Mouse (Mus musculus) embryonic facial prominence, embryonic 12.5 days (tissue): Measurements from ENCODE around the gene Crcp. TPM values are rescaled to one million over a fixed set of nuclear protein-coding genes. Genes with fewer than 3 reads are reported as not detected.

ENCODE experiments used
- ATAC-seq: fragments of 200-750 bp; cut with Nextera tagmentation; 2 replicates; pipeline ENCODE4 v1.8.0; 2017; ENCODE audit not compliant: insufficient number of reproducible peaks, insufficient read depth, low FRiP score, low TSS enrichment
- H3K27ac ChIP-seq: fragments of 300-500 bp; sonication (generic); 2 replicates; pipeline ENCODE4 v1.5.1; 2016; ENCODE audit warnings: mild to moderate bottlenecking
- H3K27me3 ChIP-seq: fragments of 300-500 bp; sonication (generic); 2 replicates; pipeline ENCODE4 v1.6.1; 2016; ENCODE audit warnings: mild to moderate bottlenecking, moderate library complexity
- H3K36me3 ChIP-seq: fragments of 300-500 bp; sonication (generic); 2 replicates; pipeline ENCODE4 v1.6.1; 2016; ENCODE audit warnings: mild to moderate bottlenecking
- H3K4me1 ChIP-seq: fragments of 300-500 bp; sonication (generic); 2 replicates; pipeline ENCODE4 v1.6.1; 2016
- H3K4me2 ChIP-seq: fragments of 300-500 bp; sonication (generic); replicated peaks from 2 replicates; pipeline ENCODE4 v1.6.1; 2016; ENCODE audit warnings: mild to moderate bottlenecking, moderate library complexity
- H3K4me3 ChIP-seq: fragments of 300-500 bp; sonication (generic); 2 replicates; pipeline ENCODE4 v1.5.1; 2016; ENCODE audit warnings: mild to moderate bottlenecking
- H3K9ac ChIP-seq: fragments of 300-500 bp; sonication (generic); 2 replicates; pipeline ENCODE4 v1.6.1; 2016; ENCODE audit warnings: mild to moderate bottlenecking, moderate library complexity
- H3K9me3 ChIP-seq: fragments of 300-500 bp; sonication (generic); 2 replicates; pipeline ENCODE4 v1.6.1; 2016; ENCODE audit warnings: mild to moderate bottlenecking, moderate library complexity
- WGBS: fragments of 180-500 bp; shearing (Covaris S2); methylation state at CpG from one replicate; pipeline ENCODE4 v1.1.7; 2016; 5-methylcytosine and 5-hydroxymethylcytosine counted together
- polyA plus RNA-seq: library from polyadenylated mRNA; unstranded; fragments of >200 nt; fragmentation: Nextera tagmentation; extraction: Ambion mirVana; gene quantifications from 2 replicates; pipeline ENCODE4 v1.2.1, GENCODE M21; 2016

Gene Crcp
- polyA plus RNA-seq, 1 experiment from 2014 or later = 42.0 TPM

DNA sequence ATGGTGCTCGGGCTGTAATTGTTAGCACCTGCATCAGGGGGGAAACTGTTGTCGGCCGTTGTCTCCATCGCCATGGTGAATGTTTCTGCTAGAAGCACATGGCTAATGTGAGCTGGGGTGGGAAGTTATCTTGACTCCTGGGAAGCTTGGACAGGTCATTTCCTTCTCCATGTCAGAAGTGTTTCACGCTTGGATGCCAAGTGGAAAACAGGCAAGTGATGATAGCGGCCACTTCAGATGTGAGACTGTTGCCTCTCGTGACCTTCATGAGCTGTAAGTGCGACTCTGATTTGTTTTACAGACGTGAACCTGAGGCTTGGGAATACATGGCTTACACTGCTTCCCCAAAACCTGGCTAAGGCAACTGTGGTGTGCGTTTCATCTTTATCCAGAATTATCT, 17.5 kb downstream of the Crcp start:
- peaks cover 58% of the 10 kb centered on the region for H3K36me3 ChIP-seq
- no peak overlapping the region for H3K4me3 ChIP-seq
- no peak overlapping the region for H3K27ac ChIP-seq
- no peak overlapping the region for H3K9ac ChIP-seq
- H3K4me1 ChIP-seq = no peaks in the 10 kb centered on the region
- no peak for ATAC-seq
- H3K27me3 ChIP-seq = no peaks in the 10 kb centered on the region
- H3K4me2 ChIP-seq = no peak overlapping the region
- no peaks in the 10 kb centered on the region for H3K9me3 ChIP-seq
- 80% methylated on average over 10 of the region's 10 CpGs for WGBS

DNA sequence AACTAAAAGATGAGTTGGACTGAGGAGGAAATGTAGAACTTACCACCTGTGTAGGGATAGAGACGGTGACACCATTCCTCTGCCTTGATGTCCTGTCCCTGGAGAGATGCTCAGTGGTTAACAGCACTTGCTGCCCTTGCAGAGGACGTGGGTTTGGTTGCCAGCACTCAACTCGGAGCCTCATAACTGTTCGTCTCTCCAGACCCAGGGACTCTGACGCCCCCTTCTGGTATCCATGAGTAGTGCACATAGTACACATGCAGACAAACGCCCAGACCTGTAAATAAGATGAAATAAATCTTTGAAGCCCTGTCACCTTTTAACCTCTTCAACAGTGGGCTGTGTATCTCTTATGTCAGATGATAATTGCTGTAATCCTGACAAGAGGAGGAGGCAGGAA, 17.9 kb downstream of the Crcp start:
- Histone ChIP-seq H3K4me3 (no peak overlapping the region), H3K27ac (no peak overlapping the region), H3K36me3 (peaks cover 59% of the 10 kb centered on the region), H3K27me3 (no peaks in the 10 kb centered on the region), H3K4me1 (no peaks in the 10 kb centered on the region), H3K9me3 (no peaks in the 10 kb centered on the region), H3K9ac (no peak overlapping the region), H3K4me2 (no peak overlapping the region)
- ATAC-seq = no peak
- 80% methylated on average over 6 of the region's 6 CpGs for WGBS

DNA sequence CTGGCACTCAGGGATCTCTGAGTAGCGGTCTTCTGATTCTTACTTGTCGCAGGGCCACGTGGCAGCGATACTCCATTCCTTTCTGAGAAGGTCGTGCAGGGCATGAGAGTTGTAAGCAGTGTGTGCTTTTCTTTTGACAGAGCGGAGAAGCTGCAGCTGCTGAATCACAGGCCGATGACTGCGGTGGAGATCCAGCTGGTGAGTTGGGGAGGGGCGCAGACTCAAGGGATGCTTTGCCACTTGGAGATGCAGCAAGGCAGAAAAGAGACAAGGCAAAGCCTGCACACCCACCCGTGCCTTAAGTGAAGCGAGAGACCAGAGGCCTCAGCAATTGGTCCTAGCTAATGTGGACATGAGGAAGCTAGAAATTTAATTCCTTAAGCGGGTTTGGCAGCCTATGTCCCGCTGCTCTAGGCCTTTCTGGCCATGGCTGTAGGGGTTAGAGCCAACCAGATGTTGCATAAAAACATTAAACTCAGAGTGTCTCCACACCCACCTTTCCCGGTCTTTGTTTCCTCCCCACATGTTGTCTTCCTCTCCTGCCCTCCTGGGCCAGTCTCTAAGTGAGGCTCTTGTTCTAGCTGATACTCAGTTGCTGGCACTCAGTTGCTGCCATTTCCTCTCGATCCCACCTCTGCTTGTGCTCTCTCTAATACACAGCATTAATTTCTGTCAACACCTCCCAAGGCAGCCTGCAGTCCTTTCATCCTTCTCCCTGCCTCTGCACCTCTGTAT, 19.9 kb downstream of the Crcp start:
- 87% methylated on average over 15 of the region's 15 CpGs for WGBS

DNA sequence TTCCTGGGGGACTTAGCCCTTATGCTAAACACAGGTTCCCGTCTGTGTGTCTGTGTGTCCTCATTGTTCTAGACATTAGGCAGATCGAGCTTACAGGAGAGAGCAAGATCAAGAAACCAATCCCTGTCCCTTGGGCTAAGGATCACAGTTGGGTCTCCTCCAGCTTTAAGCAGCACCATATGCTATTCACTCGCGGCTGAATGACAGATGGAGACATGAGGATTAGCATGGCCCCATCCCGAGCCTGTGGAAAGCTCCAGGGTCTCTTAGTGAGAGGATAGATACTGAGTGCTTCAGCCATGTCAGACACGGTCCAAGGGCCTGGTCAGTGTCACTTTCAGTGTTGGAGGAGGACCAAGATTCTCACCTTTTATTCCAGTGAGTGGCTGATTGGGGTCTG, 21.3 kb downstream of the Crcp start:
- Histone ChIP-seq H3K27me3 (no peaks in the 10 kb centered on the region), H3K4me1 (no peaks in the 10 kb centered on the region), H3K9ac (no peak overlapping the region), H3K4me3 (no peak overlapping the region), H3K27ac (no peak overlapping the region), H3K4me2 (no peak overlapping the region), H3K9me3 (no peaks in the 10 kb centered on the region), H3K36me3 (peaks cover 46% of the 10 kb centered on the region)
- no peak for ATAC-seq
- WGBS = 66% methylated on average over 6 of the region's 6 CpGs

More for the DNA sequence above, 19.9 kb downstream of the Crcp start:
- Histone ChIP-seq H3K4me3 (no peak overlapping the region), H3K9me3 (no peaks in the 10 kb centered on the region), H3K36me3 (peaks cover 47% of the 10 kb centered on the region), H3K4me1 (no peaks in the 10 kb centered on the region), H3K27me3 (no peaks in the 10 kb centered on the region), H3K27ac (no peak overlapping the region), H3K9ac (no peak overlapping the region), H3K4me2 (no peak overlapping the region)
- ATAC-seq = no peak

DNA sequence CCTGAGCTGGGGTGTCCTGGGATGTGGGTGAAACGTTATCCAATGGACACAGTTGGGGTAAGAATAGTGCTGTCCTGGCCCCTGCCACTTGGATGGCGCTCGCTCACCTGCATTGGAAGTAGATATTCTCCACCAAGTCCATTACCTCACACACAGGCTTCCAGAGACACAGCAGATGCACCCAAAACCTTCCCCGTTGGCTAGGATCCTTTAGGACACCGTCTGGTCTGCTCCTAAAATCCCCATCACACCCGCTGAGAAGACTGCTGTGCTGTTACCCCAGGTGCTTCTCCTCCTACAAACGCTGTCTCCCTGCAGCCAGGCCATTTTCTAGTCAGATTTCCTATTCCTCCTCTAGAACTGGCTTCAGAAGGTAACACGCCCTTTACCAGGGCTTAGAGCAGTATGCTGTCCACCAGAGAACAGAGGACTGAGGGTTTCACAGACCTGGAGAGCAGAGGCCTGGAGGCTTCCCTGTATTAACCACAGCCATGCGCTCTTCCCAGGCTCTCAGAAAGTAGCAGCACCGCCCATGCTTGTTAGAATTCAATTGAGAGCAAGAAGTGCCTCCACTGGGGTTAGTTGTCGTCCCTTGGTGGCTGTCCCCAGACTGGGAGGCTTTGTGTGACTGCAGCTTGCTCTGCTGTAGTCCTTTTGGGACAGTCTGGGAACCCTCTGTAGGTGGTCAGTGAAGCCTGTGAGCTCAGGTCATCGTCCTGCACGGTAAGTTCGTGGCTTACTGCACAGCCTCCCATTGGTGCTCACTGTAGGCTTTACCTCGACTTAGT, 22.2 kb downstream of the Crcp start:
- ATAC-seq = no peak
- Histone ChIP-seq H3K4me2 (no peak overlapping the region), H3K27me3 (no peaks in the 10 kb centered on the region), H3K9ac (no peak overlapping the region), H3K36me3 (peaks cover 38% of the 10 kb centered on the region), H3K9me3 (no peaks in the 10 kb centered on the region), H3K27ac (no peak overlapping the region), H3K4me3 (no peak overlapping the region), H3K4me1 (no peaks in the 10 kb centered on the region)
- 82% methylated on average over 15 of the region's 15 CpGs for WGBS

DNA sequence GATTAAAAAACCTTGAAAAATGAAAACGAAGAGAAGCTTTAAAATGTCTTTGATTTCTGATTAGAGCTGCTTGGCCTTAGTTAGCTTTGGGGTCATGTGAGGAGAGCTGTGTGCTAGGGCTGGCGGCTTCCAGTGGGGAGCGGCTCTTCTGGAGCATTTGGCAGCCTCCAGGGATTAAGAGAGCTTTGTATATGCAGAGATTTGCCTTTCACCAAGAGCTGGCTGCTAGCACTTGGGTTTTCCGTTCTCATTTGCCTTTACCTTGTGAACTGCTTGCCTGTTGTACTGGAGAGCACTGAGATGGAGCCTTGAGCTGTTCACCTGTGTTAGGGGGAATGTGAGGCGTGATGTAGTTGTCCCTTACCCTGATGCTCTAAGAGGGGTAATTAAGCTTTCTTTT, 23.4 kb downstream of the Crcp start:
- ATAC-seq = no peak
- peaks cover 30% of the 10 kb centered on the region for H3K36me3 ChIP-seq
- H3K9ac ChIP-seq = no peak overlapping the region
- H3K4me1 ChIP-seq = no peaks in the 10 kb centered on the region
- no peak overlapping the region for H3K27ac ChIP-seq
- no peak overlapping the region for H3K4me2 ChIP-seq
- H3K9me3 ChIP-seq = no peaks in the 10 kb centered on the region
- no peaks in the 10 kb centered on the region for H3K27me3 ChIP-seq
- H3K4me3 ChIP-seq = no peak overlapping the region
- 78% methylated on average over 5 of the region's 5 CpGs for WGBS

DNA sequence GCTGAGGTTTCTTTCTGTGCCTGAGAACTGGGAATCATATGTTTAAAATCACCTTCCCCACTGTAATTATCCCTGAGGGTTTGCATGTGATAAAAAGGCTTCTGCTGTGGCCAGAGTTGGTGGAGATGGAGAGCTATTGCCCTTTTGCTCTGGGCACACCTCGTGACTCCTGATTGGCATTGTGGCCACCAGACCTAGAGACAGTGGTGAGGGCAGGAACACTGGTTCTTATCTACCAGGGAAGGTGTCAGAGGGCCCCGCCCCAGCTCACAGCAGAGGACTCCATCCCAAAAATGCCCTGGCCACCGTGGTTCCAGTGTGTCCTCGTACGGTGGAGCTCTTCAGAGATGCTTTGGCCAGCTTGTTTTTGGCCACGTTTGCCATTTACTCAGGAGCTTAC, 23.9 kb downstream of the Crcp start:
- peaks cover 30% of the 10 kb centered on the region for H3K36me3 ChIP-seq
- no peak overlapping the region for H3K4me3 ChIP-seq
- H3K4me1 ChIP-seq = no peaks in the 10 kb centered on the region
- no peak overlapping the region for H3K9ac ChIP-seq
- H3K27me3 ChIP-seq = no peaks in the 10 kb centered on the region
- H3K4me2 ChIP-seq = no peak overlapping the region
- no peak for ATAC-seq
- no peak overlapping the region for H3K27ac ChIP-seq
- no peaks in the 10 kb centered on the region for H3K9me3 ChIP-seq
- WGBS = 90% methylated on average over 6 of the region's 6 CpGs

DNA sequence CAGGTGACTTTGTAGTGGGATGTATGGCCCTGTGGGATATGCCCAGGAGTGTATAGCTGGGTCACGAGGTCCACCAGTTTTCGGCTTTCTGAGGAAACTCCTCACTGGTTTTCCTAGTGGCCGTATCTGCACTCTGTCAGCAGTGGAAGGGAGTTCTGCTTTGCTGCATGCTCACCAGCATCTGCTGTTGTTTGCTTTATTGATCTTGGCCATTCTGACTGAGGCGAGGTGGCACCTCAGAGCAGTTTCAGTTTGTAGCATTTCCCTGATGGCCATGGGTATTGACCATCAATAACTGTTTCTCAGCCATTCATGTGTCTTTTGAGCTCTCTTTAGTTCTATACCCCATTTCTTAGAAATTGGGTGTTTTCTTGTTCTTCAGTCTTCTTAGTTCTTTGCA, 26.6 kb downstream of the Crcp start:
- Histone ChIP-seq H3K27me3 (no peaks in the 10 kb centered on the region), H3K4me3 (no peak overlapping the region), H3K36me3 (peaks cover 33% of the 10 kb centered on the region), H3K9me3 (no peaks in the 10 kb centered on the region), H3K4me1 (no peaks in the 10 kb centered on the region), H3K27ac (no peak overlapping the region), H3K4me2 (no peak overlapping the region), H3K9ac (no peak overlapping the region)
- no peak for ATAC-seq
- WGBS = 90% methylated on average over 4 of the region's 4 CpGs

DNA sequence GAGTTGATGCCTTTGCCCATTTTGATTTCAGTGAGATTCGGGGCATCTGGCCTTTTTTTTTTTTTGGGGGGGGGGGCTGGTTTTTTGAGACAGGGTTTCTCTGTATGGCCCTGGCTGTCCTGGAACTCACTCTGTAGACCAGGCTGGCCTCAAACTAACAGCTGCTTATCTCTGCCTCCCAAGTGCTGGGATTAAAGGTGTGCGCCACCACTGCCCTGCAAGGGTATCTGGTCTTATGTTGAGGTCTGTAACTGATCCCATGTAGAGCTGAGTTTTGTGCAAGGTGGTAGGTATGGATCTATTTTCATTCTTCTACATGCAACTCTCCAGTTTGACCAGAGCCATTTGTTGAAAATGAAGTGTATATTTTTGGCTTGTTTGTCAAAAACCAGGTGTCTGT, 27.2 kb downstream of the Crcp start:
- no peak for ATAC-seq
- Histone ChIP-seq H3K27me3 (no peaks in the 10 kb centered on the region), H3K4me1 (no peaks in the 10 kb centered on the region), H3K4me3 (no peak overlapping the region), H3K27ac (no peak overlapping the region), H3K4me2 (no peak overlapping the region), H3K9me3 (no peaks in the 10 kb centered on the region), H3K36me3 (peaks cover 30% of the 10 kb centered on the region), H3K9ac (no peak overlapping the region)
- WGBS = 82% methylated on average over 2 of the region's 2 CpGs

DNA sequence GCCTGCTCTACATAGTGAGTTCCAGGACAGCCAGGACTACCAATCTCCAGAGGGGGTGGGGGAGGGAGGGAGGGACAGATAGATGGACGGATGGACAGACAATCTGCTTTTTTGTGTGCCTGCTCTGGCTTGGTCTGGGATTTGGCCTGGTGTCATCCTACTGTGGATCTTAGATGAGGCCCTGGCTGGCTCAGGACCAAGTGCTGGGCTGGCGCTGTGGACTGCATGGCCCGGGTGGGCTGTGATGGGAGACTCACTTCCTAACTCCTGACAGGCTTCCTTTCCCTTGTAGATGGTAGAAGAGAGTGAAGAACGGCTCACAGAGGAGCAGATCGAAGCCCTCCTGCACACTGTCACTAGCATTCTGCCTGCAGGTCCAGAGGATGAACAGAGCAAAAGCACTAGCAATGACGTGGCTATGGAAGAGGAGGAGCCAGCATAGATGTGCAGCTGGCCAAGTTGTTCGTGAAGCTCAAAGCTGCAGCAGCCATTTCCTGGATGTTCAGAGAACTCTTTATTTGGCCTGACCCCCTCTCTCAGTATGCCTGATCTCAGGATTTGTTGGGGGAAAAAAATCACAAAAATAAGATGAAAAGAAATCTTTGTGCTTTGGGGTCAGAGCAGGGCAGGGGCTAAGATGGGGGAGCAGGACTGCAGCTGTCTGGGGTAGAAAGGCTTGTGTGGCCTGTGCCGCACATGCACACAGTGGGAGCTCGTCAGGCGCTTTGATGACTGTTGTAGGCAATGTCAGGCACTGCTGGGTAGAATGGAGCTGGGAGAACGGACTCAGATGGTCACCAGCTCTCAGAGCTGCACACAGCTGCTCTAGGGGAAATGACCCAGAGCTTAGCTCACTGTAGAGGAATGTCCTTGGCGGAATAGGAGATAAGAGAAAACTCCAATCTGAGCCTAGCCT, 30.6 kb downstream of the Crcp start:
- H3K27ac ChIP-seq = no peak overlapping the region

DNA sequence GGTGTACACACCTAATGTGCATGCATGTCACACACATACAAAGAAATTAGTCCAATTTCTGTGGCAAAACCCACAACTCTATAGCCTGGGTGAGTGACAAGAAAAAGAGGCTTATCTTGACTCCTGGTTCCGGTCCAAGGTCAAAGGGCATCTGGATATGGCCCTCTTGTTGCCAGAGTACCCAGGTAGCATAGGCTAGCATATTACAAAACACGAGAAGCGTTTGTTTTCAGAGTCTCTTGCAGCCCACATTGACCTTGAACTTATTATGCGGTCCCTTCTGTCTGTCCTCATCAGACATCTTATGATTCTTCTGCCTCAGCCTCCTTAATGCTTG, 31.2 kb downstream of the Crcp start:
- Histone ChIP-seq H3K4me2 (no peak overlapping the region), H3K4me3 (no peak overlapping the region), H3K27me3 (no peaks in the 10 kb centered on the region), H3K4me1 (no peaks in the 10 kb centered on the region), H3K9me3 (no peaks in the 10 kb centered on the region), H3K9ac (no peak overlapping the region), H3K36me3 (peaks cover 15% of the 10 kb centered on the region), H3K27ac (no peak overlapping the region)
- ATAC-seq = no peak
- 92% methylated on average over 4 of the region's 4 CpGs for WGBS

More for the DNA sequence above, 30.6 kb downstream of the Crcp start:
- Histone ChIP-seq H3K9me3 (no peaks in the 10 kb centered on the region), H3K4me1 (no peaks in the 10 kb centered on the region), H3K9ac (no peak overlapping the region), H3K4me2 (no peak overlapping the region), H3K27me3 (no peaks in the 10 kb centered on the region), H3K4me3 (no peak overlapping the region), H3K36me3 (peaks cover 15% of the 10 kb centered on the region)
- 0 out of 2 replicates have a peak, but pooled peaks have one; percentile 47 for ATAC-seq
- WGBS = 74% methylated on average over 12 of the region's 12 CpGs
